Mouse (Mus musculus) kidney, embryonic 15.5 days (tissue): ENCODE data around the gene 1110032F04Rik. TPM values are rescaled to one million over a fixed set of nuclear protein-coding genes. Genes with fewer than 3 reads are reported as not detected.

Experiments used
- polyA plus RNA-seq: library from polyadenylated mRNA; unstranded; fragments of >200 nt; fragmentation: Nextera tagmentation; extraction: Ambion mirVana; gene quantifications from 2 replicates; pipeline ENCODE4 v1.2.1, GENCODE M21; 2015

Gene 1110032F04Rik
- polyA plus RNA-seq, 1 experiment from 2014 or later = 4.8 TPM

Other genes with a start within 250 kb of the 1110032F04Rik start
- 0.37 and 0.40 TPM in 2 replicates for gene Il12a, start 178.9 kb upstream of the 1110032F04Rik start, polyA plus RNA-seq
- gene Ift80, start 135.0 kb downstream of the 1110032F04Rik start, polyA plus RNA-seq = 18.9 and 19.4 TPM in 2 replicates
- 182 and 189 TPM in 2 replicates for gene Smc4, start 135.2 kb downstream of the 1110032F04Rik start, polyA plus RNA-seq
- gene Trim59, start 175.2 kb downstream of the 1110032F04Rik start, polyA plus RNA-seq = 123 and 139 TPM in 2 replicates